Mouse (Mus musculus) cerebellum, postnatal 4 days (tissue): ENCODE measurements at regions not wholly inside any gene's neighbourhood (a gene's known extent, or its start where the extent isn't known, plus 50 kb on each side); places are given as distances from the start of the nearest gene placed in this dataset.
A peak's percentile ranks its signal among the peaks of the same experiment; 100 is the strongest.

Source experiments
- DNase-seq, 2 experiments: peaks; one replicate each; pipeline ENCODE4 v3.0.0; 2022; ENCODE audit warnings: low spot score in 2 of 2, mixed read lengths in 1 of 2

DNA sequence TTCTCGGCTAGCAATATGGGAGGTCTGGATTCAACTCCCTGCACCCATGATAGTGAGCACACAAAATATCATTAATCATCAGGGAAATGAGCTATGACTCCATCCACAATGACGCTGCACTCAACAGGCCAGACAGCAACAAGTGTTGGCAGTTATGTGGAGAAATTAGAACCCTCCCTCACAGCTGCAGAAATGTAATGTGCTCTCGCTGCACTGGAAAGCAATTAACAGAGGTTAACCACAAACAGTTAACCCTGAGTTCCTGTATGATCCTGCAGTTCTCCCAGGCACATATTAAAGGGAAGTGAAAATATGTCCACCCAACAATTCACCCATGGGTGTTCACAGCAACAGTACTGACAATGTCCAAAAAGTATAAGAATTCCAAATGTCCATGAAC is 54.0 kb upstream of the Jade2 start:
- no peak for DNase-seq

DNA sequence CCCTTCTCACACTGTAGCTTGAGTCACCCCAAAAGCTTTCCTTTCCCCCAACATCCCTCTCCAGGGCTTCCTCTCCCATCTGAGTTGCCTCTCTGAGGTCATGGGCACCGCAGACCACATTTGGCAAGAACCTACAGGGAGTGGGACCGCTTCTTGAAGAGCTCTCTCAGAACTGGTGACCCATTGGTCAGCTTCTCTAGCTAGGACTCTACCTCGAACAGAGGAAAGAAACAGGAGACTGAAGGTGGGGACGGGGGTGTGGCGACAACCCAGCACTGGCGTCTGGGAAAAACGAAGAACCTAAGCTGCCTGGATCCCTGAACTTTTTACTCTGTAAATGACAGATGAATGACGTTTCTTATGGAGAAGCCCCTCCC is 51.8 kb upstream of the Cdkn2aipnl start:
- no peak for DNase-seq

DNA sequence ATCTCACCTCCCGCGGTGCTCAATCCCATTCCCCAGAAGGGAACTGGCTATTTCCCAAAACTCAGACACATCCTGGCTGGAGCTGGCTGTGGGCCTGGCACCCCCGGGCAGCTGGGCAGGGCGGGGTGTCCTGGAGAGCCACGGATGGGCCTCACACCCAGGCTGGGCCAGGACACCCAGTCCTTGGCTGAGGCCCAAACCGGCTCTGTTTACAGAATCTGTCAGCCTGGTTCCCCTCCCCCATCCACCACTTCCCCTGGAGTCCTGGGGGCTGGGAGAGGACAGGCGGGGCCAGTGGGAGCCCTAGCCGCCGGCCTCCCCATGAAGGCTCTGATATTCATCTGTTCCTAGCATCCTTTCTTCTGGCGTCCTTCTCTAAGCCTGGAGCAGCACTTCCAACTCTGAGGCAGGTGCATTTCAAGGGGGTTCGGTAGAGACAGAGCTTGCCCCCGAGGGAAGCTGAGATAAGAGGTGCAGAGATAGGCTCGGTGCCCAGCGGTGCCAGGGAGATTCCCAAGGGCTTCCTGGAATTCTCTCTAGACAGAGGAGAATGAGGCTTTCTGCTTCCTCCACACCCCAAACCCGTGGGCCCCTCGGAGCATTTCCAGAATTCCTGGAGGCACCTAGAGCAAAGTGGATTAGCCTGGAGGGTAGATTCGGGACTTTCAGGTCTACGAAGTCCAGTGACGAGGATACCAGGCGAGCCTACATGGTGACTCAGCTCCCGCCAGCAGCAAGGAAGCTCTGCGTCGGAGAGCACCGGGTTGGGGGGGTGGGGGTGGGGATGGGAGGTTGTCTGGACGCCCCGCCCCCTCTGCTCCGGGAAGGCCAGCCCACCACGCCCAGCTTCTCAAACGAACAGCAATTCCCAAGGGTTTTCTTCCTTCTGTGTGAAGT is 51.2 kb upstream of the Cdkn2aipnl start:
- DNase-seq: peak; percentile 31 to 35
